Mouse (Mus musculus) T-helper 2 cell (primary cell): ENCODE results near the gene Eef1akmt3.

Experiments
- in situ Hi-C: fragments of 300-600 bp; cut with MboI, MseI; formaldehyde crosslinking; loops from one replicate; pipeline ENCODE4 v1.15.1; 2025; ENCODE audit warnings: high pct_unique_total_duplicates

Eef1akmt3 gene

GRCm38 (mm10) chr10:127002056-127002455 lies 39.3 kb downstream of the Eef1akmt3 start:
- in situ Hi-C loops, result no loop called here

GRCm38 (mm10) chr10:127001297-127001696 lies 40.0 kb downstream of the Eef1akmt3 start:
- in situ Hi-C loops, result no loop called here

DNA sequence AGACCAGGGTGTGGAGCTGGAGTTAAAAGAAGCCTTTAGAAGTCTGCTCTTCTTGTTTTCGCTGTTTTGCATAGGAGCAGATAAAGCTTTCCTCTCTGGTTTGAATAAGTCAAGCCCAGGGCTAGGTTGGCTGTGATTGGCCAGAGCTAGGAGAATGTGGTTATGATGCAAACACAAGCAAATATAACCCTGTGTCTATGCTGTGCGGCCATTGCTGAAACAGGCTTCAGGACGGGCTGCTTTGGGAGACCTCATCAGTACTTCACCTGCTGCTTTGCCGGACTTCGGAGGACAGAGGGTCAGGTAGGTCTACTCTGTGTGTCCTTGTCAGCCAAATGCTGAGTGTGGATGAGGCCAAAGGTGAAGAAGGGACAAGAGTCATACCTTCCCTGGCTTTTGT lies 40.8 kb downstream of the Eef1akmt3 start, which contains the start of gene Avil:
Gene Avil (plus strand): TSS at position 181 of the 400 bp plus-strand sequence.
- in situ Hi-C loops, result no loop called here

GRCm38 (mm10) chr10:126997340-126998113 lies 43.8 kb downstream of the Eef1akmt3 start:
- in situ Hi-C loops, result no loop called here

GRCm38 (mm10) chr10:126993621-126994020 lies 47.7 kb downstream of the Eef1akmt3 start:
- in situ Hi-C loops, result loop anchor here (5.0 kb wide), 1 partner anchor 76 kb away; no protein-coding TSS in a partner anchor

DNA sequence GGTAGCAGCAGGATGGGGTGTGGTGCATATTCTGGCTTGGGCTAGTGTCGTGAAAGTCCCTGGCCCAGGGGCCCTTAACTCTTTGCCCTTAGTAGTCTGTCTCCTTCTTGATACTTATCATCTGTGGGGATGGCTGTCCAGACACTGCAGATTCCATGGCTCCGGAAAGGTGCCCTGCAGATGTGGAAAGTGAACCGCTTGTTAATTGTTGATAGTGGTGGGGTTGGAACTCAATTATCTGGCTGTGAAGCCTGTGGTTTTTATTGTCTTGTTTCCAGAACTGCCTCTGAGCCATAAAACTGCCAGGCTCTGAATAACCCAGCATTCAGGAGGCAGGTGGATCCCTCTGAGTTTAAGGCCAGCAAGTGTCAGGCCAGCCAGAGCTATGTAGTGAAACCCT lies 49.6 kb downstream of the Eef1akmt3 start:
- in situ Hi-C loops, result loop anchor here (5.0 kb wide), 1 partner anchor 74 kb away; no protein-coding TSS in a partner anchor

DNA sequence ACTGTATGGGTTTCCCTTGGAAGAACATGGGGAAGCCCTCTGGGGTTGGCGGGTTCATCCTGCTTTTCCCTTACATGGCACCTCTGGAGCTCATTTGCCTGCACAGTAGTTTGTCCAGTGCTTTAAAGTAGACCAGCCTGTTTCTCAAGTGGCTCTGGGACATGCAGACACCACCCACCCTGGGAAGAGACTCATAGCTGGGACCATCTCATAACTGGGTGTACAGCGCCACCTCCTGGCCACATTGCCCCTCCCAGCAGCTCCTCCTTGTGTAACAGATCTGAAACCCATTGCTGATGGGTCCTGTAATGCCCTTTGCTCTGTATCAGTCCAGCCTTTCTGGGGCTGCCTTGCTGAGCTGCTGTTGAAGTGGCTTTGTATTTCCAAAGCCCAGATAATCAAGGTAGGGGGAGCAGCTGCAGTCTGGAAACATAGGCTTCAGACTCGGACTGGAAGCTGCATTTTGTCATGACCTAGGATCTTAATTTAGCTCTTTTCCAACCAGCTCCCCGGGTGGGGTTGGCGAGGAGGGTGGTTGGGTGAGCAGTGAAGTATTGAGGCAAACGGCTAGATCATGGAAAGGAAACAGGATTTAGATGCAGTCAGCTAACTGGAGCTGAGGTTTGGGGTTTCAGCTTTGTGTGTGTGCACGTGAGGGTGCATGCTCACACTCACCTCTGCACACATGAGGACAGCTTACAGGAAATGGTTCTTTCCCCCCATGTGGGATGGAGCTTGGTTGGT lies 50.8 kb downstream of the Eef1akmt3 start:
- in situ Hi-C loops, result loop anchor here (5.0 kb wide), 1 partner anchor 73 kb away; no protein-coding TSS in a partner anchor

DNA sequence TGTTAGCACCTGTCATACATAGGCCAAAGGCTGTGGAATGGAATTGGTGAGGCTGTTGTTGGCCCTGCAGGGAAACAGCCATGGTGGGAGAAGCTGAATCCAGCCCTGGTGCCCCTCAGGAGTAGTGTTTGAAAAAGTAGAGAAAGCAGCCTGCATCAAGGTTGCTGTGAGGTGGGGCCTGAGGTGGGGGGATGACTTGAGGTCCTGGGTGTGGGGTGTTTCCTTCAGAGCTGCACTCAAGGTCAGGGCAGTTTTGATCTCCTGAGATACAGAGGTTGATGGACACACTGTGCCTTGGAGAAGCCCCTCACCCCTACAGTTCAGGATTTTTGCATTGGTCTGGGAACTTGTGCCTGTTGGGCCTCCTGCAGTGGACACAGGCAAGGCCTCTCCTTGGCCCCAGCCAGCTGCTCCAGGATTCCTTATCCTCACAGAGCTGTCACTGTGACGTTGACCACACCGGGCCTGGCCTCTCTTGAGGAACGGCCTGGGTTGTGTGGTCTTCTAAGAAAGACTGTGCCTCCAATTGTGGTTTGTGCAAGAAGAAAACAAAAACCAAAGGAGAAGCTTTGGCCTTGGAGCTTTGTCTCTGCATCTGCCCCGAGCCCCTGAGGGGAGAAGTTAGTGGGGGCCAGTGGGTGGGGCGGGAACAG lies 52.7 kb downstream of the Eef1akmt3 start:
- in situ Hi-C loops, result no loop called here

DNA sequence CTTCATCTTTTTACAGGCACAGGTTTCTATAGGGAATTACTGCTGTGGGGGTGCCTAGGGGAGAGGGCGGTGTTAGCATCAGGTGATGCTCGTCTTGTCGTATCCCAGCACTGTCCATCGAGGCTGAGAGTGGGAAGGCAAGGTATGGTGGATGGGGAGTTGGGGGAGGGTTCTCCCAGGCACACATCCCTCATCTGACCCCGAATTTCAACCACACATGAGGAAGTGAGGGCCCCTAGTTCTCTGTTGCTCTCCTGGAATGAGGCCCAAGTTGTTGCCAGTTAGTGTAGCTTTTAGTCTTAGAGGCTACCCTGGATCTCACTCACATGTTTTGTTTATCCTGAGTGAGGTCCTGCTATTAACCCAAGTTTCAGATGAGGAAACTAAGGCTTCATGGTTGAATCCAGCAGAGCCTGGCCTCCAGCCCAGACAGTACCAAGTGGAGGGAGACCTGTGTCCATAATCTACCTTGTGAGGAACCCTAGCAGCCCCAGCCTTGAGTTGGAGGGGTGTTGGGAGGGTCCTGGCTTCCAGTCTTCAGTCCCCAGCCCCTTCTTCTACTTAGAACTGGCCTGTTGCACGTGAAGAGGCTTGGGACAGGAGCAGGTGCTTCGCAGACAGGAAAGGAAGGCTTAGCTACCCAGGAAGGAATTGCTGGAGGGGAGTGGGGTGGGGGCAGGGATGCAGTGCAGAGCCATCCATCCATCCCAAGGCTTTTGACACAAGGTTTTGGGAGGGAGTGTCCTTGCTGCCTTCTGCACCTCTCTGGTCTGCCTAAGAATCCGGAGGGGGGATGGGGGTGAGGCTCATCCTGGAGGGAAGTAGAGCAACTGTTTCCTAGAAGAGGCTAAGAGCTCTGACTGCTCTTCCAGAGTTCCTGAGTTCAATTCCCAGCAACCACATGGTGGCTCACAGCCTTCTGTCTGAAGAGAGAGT lies 53.9 kb downstream of the Eef1akmt3 start:
- in situ Hi-C loops, result no loop called here

- in situ Hi-C loops, result no loop called here
Observed at GRCm38 (mm10) chr10:126986541-126986961, 54.8 kb downstream of the Eef1akmt3 start.

GRCm38 (mm10) chr10:126985579-126985978 lies 55.7 kb downstream of the Eef1akmt3 start:
- in situ Hi-C loops, result no loop called here

GRCm38 (mm10) chr10:126985127-126985526 lies 56.2 kb downstream of the Eef1akmt3 start:
- in situ Hi-C loops, result no loop called here

DNA sequence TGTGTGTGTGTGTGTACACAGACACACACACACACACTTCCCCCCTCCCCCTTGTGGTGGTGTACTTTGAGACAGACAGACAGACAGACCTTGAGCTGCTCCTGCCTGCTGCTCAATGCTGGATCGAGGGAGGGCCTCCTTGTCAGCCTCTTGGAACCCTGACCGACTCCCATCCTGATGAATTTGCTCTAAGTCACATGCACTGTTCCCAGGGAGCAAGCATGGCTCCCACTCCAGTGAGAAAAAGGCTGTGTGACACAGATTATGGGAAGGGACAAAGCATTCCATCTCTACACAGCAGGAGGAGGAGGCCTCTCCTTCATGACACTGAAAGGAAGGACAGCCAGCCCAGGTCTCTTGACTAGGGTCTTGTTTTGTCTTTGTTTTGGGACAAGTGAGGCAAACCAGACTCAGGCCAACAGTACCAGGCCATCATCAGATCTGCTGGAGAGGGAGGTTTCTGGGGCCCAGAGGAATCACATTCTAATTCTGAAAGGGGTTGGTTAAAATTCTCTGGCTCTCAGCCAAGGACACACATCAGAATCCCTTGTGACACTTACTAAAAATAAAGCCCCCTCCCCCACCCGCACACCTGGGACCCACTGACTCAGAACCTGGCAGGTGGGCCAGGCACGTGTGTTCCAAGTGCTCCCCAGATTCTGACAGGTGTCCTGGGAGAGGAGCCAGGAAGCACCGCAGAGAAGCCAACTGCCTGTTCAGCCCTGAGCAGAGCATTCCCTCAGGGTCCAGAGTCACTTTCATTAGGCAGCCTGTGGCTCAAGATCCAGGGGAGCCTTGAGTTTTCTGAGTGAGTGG lies 56.9 kb downstream of the Eef1akmt3 start:
- in situ Hi-C loops, result no loop called here

DNA sequence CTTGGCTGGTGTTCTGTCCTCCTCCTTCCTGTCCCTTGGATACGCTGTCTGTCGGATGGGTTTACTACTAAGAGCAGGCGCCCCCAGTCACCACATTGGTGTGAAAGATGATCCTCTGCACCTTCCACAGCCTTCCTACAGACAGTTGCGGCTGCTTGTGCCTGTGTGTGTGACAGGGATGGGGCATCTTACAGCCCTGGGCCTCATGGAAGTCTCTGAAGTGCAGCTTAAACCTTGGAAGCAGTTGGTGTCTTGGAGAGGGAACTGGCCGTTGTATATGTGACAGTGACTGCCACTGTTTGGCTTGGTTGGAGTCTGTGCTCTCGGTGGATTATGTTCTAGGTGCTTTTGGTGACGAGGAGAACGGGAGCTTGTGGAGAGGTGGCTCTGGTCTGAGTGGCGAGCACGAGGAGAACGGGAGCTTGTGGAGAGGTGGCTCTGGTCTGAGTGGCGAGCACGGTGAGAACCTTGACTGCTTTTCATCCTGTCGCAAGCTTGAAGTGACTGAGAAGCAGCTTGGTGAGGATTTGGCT lies 58.1 kb downstream of the Eef1akmt3 start:
- in situ Hi-C loops, result no loop called here

GRCm38 (mm10) chr10:126981746-126982145 lies 59.6 kb downstream of the Eef1akmt3 start:
- in situ Hi-C loops, result no loop called here
